Mouse (Mus musculus): ENCODE data around the gene Atp1a1. TPM values are rescaled to one million over a fixed set of nuclear protein-coding genes. Genes with fewer than 3 reads are reported as not detected.

Gene Atp1a1
- polyA plus RNA-seq, 1 experiment from 2014 or later = 162 TPM

DNA sequence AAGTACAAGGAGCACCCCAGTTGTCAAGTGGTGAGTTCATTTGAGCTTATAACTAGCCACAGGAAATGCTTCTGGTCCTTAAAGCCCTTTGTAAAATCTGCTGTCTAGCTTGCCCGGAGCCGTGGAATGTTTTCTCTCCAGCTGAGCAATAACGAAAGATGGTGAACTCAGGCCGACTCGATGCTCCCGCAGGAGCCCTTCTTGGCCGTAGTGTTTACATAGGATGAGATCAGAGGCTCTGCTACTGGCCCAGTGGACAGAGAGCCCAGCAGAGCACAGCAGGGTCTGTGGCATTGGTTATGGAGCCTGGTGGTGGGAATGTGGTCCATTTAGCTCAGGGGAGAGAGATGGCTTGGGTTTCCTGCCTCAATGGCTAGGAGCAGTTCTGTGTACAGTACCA lies 60.4 kb downstream of the Atp1a1 start:
- Histone ChIP-seq H3K27ac (replicated peaks; ENCODE audit: low read depth, low read length) (no peak overlapping the region), H3K4me2 (ENCODE audit: low read depth, low read length) (no peak overlapping the region; the same call in 1 of the 2 replicates), H3K9me3 (ENCODE audit: control insufficient read depth, low read length) (no peaks in the 10 kb centered on the region), H3K9ac (ENCODE audit: low read depth, low read length) (no peak overlapping the region), H3K4me3 (ENCODE audit: low read depth, low read length) (no peak overlapping the region), H3K36me3 (ENCODE audit: control insufficient read depth, insufficient read depth, low read length) (no peaks in the 10 kb centered on the region), H3K27me3 (replicated peaks; ENCODE audit: control insufficient read depth, insufficient read depth, low read length) (no peaks in the 10 kb centered on the region), H3K4me1 (ENCODE audit: control insufficient read depth, insufficient read depth, low read length) (peaks cover 6% of the 10 kb centered on the region)
- no peak for ATAC-seq (ENCODE audit: low read depth)
- 20% methylated on average over 7 of the region's 7 CpGs for WGBS
- no peak for DNase-seq (ENCODE audit: low spot score)

DNA sequence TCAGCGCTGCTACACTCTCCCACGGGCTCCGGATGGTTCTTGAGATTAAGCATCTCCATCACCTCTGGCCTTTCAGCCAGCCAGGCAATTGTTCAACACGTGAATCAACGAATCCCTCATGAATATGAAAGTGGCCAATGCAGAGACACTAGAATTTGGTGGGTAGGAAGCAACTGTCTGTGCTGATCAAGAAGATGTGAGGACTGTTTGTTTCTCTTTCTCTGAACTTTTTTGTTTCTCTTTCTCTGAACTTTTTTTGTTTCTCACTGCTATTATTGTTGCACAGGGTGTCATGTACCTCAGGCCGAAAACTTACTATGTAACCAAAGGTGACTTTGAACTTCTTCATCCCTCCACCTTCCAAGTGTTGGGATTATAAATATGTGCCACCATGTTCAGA lies 62.9 kb downstream of the Atp1a1 start:
- H3K27ac ChIP-seq (replicated peaks; ENCODE audit: low read depth, low read length) = no peak overlapping the region
- H3K9ac ChIP-seq (ENCODE audit: low read depth, low read length) = no peak overlapping the region
- no peaks in the 10 kb centered on the region for H3K27me3 ChIP-seq (replicated peaks; ENCODE audit: control insufficient read depth, insufficient read depth, low read length)
- H3K36me3 ChIP-seq (ENCODE audit: control insufficient read depth, insufficient read depth, low read length) = no peaks in the 10 kb centered on the region
- 63% methylated on average over 6 of the region's 6 CpGs for WGBS
- no peak overlapping the region for H3K4me3 ChIP-seq (ENCODE audit: low read depth, low read length)
- no peaks in the 10 kb centered on the region for H3K9me3 ChIP-seq (ENCODE audit: control insufficient read depth, low read length)
- no peak for DNase-seq (ENCODE audit: low spot score)
- no peak overlapping the region for H3K4me2 ChIP-seq (ENCODE audit: low read depth, low read length)
- no peak for ATAC-seq (ENCODE audit: low read depth)
- peaks cover 6% of the 10 kb centered on the region for H3K4me1 ChIP-seq (ENCODE audit: control insufficient read depth, insufficient read depth, low read length)

DNA sequence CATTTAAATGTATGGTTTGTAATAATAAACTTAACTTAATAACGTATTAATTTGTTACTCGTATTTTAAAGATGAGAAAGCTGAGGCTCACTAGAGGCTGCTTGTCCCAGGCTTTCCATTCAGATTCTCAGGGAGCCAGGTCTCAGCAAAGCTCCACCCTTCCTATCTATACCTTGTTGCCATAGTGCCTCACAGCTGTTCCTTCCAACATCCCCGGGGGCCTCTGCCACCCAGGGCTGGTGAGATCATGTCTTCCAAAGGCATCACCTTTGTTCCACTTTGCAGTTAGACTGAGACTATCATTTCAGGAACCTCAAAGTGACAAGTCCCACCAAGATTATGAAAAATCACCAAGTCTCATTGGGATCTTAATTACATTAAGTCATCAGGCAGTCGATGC lies 63.9 kb downstream of the Atp1a1 start:
- Histone ChIP-seq H3K9me3 (ENCODE audit: control insufficient read depth, low read length) (no peaks in the 10 kb centered on the region), H3K9ac (ENCODE audit: low read depth, low read length) (no peak overlapping the region), H3K36me3 (ENCODE audit: control insufficient read depth, insufficient read depth, low read length) (no peaks in the 10 kb centered on the region), H3K4me2 (ENCODE audit: low read depth, low read length) (no peak overlapping the region), H3K4me1 (ENCODE audit: control insufficient read depth, insufficient read depth, low read length) (peaks cover 6% of the 10 kb centered on the region), H3K27me3 (replicated peaks; ENCODE audit: control insufficient read depth, insufficient read depth, low read length) (no peaks in the 10 kb centered on the region), H3K27ac (replicated peaks; ENCODE audit: low read depth, low read length) (no peak overlapping the region), H3K4me3 (ENCODE audit: low read depth, low read length) (no peak overlapping the region)
- DNase-seq (ENCODE audit: low spot score) (no peak), ATAC-seq (ENCODE audit: low read depth) (peak; percentile 55; the same call in 1 of the 2 replicates)
- 76% methylated on average over 4 of the region's 4 CpGs for WGBS

DNA sequence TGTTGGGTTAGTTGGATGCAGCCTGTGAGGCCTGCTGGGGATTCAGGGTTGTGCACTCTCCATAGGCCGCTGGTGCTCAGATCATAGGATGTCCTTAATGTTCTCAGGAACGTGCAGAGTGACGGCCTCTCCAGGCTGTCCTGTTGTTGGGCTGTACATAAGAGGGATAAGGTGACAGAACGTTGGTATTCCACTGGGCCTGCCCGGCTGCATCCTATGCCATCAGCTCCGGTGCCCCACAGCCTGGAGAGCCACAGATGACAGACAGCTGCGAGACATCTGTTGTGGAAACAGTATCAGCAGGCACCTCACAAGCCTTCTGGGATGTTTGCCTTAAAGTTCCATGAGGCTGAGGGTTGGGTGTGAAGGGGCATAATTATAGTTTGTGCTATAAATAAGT lies 68.2 kb downstream of the Atp1a1 start:
- 73% methylated on average over 7 of the region's 7 CpGs for WGBS
- H3K4me1 ChIP-seq (ENCODE audit: control insufficient read depth, insufficient read depth, low read length) = no peaks in the 10 kb centered on the region
- no peak overlapping the region for H3K9ac ChIP-seq (ENCODE audit: low read depth, low read length)
- H3K36me3 ChIP-seq (ENCODE audit: control insufficient read depth, insufficient read depth, low read length) = no peaks in the 10 kb centered on the region
- H3K27ac ChIP-seq (replicated peaks; ENCODE audit: low read depth, low read length) = no peak overlapping the region
- DNase-seq (ENCODE audit: low spot score) (peak; percentile 77), ATAC-seq (ENCODE audit: low read depth) (peak; percentile 84)
- no peaks in the 10 kb centered on the region for H3K9me3 ChIP-seq (ENCODE audit: control insufficient read depth, low read length)
- no peak overlapping the region for H3K4me2 ChIP-seq (ENCODE audit: low read depth, low read length)
- no peaks in the 10 kb centered on the region for H3K27me3 ChIP-seq (replicated peaks; ENCODE audit: control insufficient read depth, insufficient read depth, low read length)
- H3K4me3 ChIP-seq (ENCODE audit: low read depth, low read length) = no peak overlapping the region

DNA sequence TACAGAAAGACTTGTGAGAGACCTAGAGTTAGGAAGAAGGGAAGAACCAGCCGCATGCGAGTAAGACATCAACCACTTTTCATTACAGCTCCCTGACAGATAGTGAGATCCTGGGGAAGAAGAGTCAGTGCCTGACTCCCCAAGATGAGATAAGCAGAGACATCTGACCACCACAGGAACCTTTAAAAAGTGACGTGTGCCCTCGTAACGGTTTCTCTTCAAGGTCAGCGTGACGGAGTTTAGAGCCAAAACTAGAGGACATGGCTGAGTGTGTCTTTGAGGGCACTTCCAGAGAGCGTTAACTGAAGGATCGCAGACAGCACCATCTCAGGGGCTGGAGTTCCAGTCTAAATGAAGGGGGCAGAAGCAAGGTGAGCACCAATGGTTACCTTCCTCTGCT lies 70.2 kb downstream of the Atp1a1 start:
- ATAC-seq (ENCODE audit: low read depth) (no peak), DNase-seq (ENCODE audit: low spot score) (no peak)
- Histone ChIP-seq H3K27me3 (replicated peaks; ENCODE audit: control insufficient read depth, insufficient read depth, low read length) (no peaks in the 10 kb centered on the region), H3K4me1 (ENCODE audit: control insufficient read depth, insufficient read depth, low read length) (peaks cover 1% of the 10 kb centered on the region; the same call in 1 of the 2 replicates), H3K4me2 (ENCODE audit: low read depth, low read length) (no peak overlapping the region), H3K9ac (ENCODE audit: low read depth, low read length) (no peak overlapping the region), H3K27ac (replicated peaks; ENCODE audit: low read depth, low read length) (no peak overlapping the region), H3K36me3 (ENCODE audit: control insufficient read depth, insufficient read depth, low read length) (no peaks in the 10 kb centered on the region), H3K4me3 (ENCODE audit: low read depth, low read length) (no peak overlapping the region), H3K9me3 (ENCODE audit: control insufficient read depth, low read length) (no peaks in the 10 kb centered on the region)
- WGBS = 94% methylated on average over 9 of the region's 9 CpGs

DNA sequence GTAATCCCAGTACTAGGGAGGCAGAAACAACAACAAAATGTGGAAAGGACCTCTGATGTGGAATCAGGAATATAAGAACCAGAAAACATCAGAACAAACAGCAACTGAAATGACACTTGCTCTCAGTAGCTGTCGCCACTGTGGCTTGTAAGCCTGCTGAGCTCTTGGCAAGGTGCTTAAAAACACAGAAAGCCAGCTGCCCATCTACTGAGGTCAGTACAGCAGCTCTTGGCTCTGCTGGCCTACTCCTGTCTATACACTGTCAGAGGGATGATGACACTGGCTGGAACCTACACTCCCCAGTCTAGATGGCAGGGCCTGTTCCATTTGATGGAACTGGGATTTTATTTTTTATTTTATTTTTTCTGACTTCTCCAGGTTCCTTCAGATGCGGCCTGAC lies 71.1 kb downstream of the Atp1a1 start:
- H3K36me3 ChIP-seq (ENCODE audit: control insufficient read depth, insufficient read depth, low read length) = no peaks in the 10 kb centered on the region
- peaks cover 4% of the 10 kb centered on the region; the same call in 1 of the 2 replicates for H3K4me1 ChIP-seq (ENCODE audit: control insufficient read depth, insufficient read depth, low read length)
- WGBS = 80% methylated on average over 2 of the region's 2 CpGs
- no peak overlapping the region for H3K4me3 ChIP-seq (ENCODE audit: low read depth, low read length)
- H3K9me3 ChIP-seq (ENCODE audit: control insufficient read depth, low read length) = no peaks in the 10 kb centered on the region
- H3K27me3 ChIP-seq (replicated peaks; ENCODE audit: control insufficient read depth, insufficient read depth, low read length) = no peaks in the 10 kb centered on the region
- no peak overlapping the region for H3K27ac ChIP-seq (replicated peaks; ENCODE audit: low read depth, low read length)
- H3K9ac ChIP-seq (ENCODE audit: low read depth, low read length) = no peak overlapping the region
- no peak for ATAC-seq (ENCODE audit: low read depth)
- DNase-seq (ENCODE audit: low spot score) = no peak
- no peak overlapping the region for H3K4me2 ChIP-seq (ENCODE audit: low read depth, low read length)

DNA sequence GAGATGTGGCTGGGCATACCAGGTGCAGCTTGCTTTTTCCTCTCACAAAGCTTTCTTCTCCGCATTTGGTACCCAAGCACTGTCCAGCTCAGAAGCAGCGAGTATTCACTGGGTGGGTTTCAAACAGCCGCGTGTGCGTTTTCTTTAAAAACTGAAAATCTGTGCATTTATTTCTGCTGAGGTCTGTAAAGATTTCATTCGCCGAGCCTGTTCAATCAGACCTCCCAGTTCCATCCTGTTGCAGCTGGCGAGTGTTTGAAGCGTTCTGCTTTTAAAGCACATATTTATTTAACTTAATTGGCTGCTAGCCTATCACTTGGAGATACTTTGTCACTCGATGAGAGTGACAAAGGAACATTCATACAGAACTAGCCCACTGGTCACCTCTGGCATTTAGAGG lies 73.6 kb downstream of the Atp1a1 start:
- no peaks in the 10 kb centered on the region for H3K9me3 ChIP-seq (ENCODE audit: control insufficient read depth, low read length)
- H3K27me3 ChIP-seq (replicated peaks; ENCODE audit: control insufficient read depth, insufficient read depth, low read length) = no peaks in the 10 kb centered on the region
- H3K9ac ChIP-seq (ENCODE audit: low read depth, low read length) = no peak overlapping the region
- DNase-seq (ENCODE audit: low spot score) (no peak), ATAC-seq (ENCODE audit: low read depth) (no peak)
- peaks cover 7% of the 10 kb centered on the region for H3K4me1 ChIP-seq (ENCODE audit: control insufficient read depth, insufficient read depth, low read length)
- WGBS = 53% methylated on average over 10 of the region's 10 CpGs
- H3K4me3 ChIP-seq (ENCODE audit: low read depth, low read length) = no peak overlapping the region
- no peak overlapping the region for H3K27ac ChIP-seq (replicated peaks; ENCODE audit: low read depth, low read length)
- H3K4me2 ChIP-seq (ENCODE audit: low read depth, low read length) = no peak overlapping the region
- H3K36me3 ChIP-seq (ENCODE audit: control insufficient read depth, insufficient read depth, low read length) = no peaks in the 10 kb centered on the region

DNA sequence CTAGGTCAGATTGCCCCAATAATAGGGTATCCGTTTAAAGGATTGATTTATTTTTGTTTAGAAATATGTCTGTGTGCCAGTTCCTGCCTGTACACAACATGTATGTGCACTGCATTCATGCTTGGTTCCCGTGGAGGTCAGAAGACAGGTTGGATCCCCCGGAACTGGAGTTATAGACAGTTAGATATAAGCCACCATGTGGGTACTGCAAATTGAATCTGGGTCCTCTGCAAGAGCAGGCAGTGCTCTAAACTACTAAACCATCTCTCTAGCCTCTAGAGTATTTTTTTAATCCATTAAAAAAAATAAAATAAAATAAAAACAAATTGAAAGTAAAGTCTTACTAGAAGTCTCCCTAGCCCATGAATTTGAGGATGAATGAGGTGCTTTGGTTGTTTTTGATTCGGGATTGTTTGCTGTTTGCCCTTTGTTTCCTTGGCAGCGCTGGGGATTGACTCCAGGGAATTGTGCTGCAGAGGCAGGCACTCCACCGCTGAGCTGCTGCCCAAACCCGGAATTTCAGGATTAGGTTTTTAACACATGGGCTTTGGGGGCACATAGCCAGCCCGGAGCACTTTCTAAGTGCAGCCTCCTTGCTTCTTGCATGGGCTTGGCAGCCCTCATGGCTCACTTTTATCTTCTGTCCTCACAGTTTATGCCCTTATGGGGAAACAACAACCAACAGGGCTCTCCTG lies 75.4 kb downstream of the Atp1a1 start:
- Histone ChIP-seq H3K27ac (replicated peaks; ENCODE audit: low read depth, low read length) (no peak overlapping the region), H3K27me3 (replicated peaks; ENCODE audit: control insufficient read depth, insufficient read depth, low read length) (no peaks in the 10 kb centered on the region), H3K9me3 (ENCODE audit: control insufficient read depth, low read length) (no peaks in the 10 kb centered on the region), H3K4me3 (ENCODE audit: low read depth, low read length) (no peak overlapping the region), H3K4me1 (ENCODE audit: control insufficient read depth, insufficient read depth, low read length) (peaks cover 7% of the 10 kb centered on the region), H3K9ac (ENCODE audit: low read depth, low read length) (no peak overlapping the region), H3K4me2 (ENCODE audit: low read depth, low read length) (no peak overlapping the region; the same call in 1 of the 2 replicates), H3K36me3 (ENCODE audit: control insufficient read depth, insufficient read depth, low read length) (no peaks in the 10 kb centered on the region)
- peak; percentile 68 for DNase-seq (ENCODE audit: low spot score)
- 0 out of 2 replicates have a peak, but pooled peaks have one; percentile 12 for ATAC-seq (ENCODE audit: low read depth)
- 25% methylated on average over 8 of the region's 8 CpGs for WGBS
